Comparison of ENCODE assay signal across 20 mouse cellular contexts in the genomic region with DNA sequence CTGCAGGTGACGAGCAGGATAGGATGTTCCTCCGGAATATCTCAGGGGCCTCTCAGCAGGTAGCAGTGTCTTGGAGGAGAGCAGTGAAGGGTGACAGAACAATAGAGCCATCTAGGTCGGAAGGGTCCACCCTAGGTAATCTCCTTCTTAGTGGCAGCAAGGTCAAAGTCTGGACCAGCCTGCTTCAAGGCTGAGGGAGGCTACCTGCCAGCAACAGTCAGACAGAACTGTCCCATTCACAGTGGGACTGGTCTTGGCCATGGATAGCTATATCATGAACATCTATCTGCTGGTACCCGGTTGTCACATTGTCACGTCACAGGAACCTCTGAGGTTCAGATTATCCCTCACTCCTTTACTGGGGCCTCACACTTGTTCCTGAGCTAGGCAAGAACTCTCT. TPM values are rescaled to one million over a fixed set of nuclear protein-coding genes. Genes with fewer than 3 reads are reported as not detected.
A peak's percentile ranks its signal among the peaks of the same experiment; 100 is the strongest.
DNase-seq lines count a peak whose midpoint lies in the region; ATAC-seq and TF ChIP-seq lines count a peak whose summit lies in the region.
"Had no signal": no experiment of that assay in that cellular context is flagged by ENCODE, and none has a peak within 500 bp of the region (broad histone marks: within the 10 kb centered on the region; RNA-seq: fewer than 3 reads in every experiment).

No protein-coding gene starts in this region.

- no peak for TF ChIP-seq POLR2A in ES-Bruce4 (IDR thresholded peaks at IDR 0.05; ENCODE audit: insufficient read depth, low read length)

- H3K27ac ChIP-seq in intestine, embryonic 14.5 days (ENCODE audit: low read depth), result no peak overlapping the region
- H3K27ac ChIP-seq in intestine, postnatal 0 days (ENCODE audit: low read depth, low read length), result no peak overlapping the region
- H3K27ac ChIP-seq in ES-Bruce4 (ENCODE audit: insufficient read depth, low read length), result no peak overlapping the region
- H3K27ac ChIP-seq in hindbrain, embryonic 13.5 days, result no peak overlapping the region
- H3K27ac ChIP-seq: embryonic facial prominence, embryonic 10.5 days; embryonic facial prominence, embryonic 12.5 days; forebrain, embryonic 13.5 days; forebrain, embryonic 15.5 days had no signal

- no peaks in the 10 kb centered on the region for H3K36me3 ChIP-seq in intestine, embryonic 14.5 days (ENCODE audit: control insufficient read depth, insufficient read depth, low read length)
- no peaks in the 10 kb centered on the region for H3K36me3 ChIP-seq in intestine, postnatal 0 days (ENCODE audit: control insufficient read depth, insufficient read depth)
- H3K36me3 ChIP-seq in ES-Bruce4 (ENCODE audit: control insufficient read depth, insufficient read depth, low read length, poor library complexity, severe bottlenecking), result no peaks in the 10 kb centered on the region
- H3K36me3 ChIP-seq in hindbrain, embryonic 13.5 days, result no peaks in the 10 kb centered on the region
- H3K36me3 ChIP-seq: embryonic facial prominence, embryonic 10.5 days; embryonic facial prominence, embryonic 12.5 days; forebrain, embryonic 15.5 days had no signal

- no peak overlapping the region for H3K4me2 ChIP-seq in intestine, embryonic 14.5 days (ENCODE audit: low read length)
- no peak overlapping the region for H3K4me2 ChIP-seq in intestine, postnatal 0 days (replicated peaks; ENCODE audit: low read depth)
- H3K4me2 ChIP-seq in hindbrain, embryonic 13.5 days, result no peak overlapping the region
- H3K4me2 ChIP-seq: embryonic facial prominence, embryonic 12.5 days; forebrain, embryonic 13.5 days; forebrain, embryonic 15.5 days had no signal

- 0 out of 2 replicates have a peak, but pooled peaks have one; percentile 40 for TF ChIP-seq EP300 in ES-Bruce4 (IDR thresholded peaks at IDR 0.05; ENCODE audit: insufficient read depth, low read depth, low read length)

- H3K27me3 ChIP-seq in intestine, embryonic 14.5 days (replicated peaks; ENCODE audit: control insufficient read depth, insufficient read depth, low read length), result no peaks in the 10 kb centered on the region
- no peaks in the 10 kb centered on the region for H3K27me3 ChIP-seq in intestine, postnatal 0 days (replicated peaks; ENCODE audit: control insufficient read depth, insufficient read depth, low read length)
- H3K27me3 ChIP-seq in ES-Bruce4 (ENCODE audit: control insufficient read depth, insufficient read depth, low read length, poor library complexity, severe bottlenecking), result no peaks in the 10 kb centered on the region
- no peaks in the 10 kb centered on the region for H3K27me3 ChIP-seq in hindbrain, embryonic 13.5 days
- H3K27me3 ChIP-seq: embryonic facial prominence, embryonic 12.5 days; forebrain, embryonic 13.5 days; forebrain, embryonic 15.5 days had no signal

- H3K9me3 ChIP-seq in intestine, embryonic 14.5 days (ENCODE audit: control insufficient read depth, low read length), result no peaks in the 10 kb centered on the region
- H3K9me3 ChIP-seq in intestine, postnatal 0 days (ENCODE audit: control insufficient read depth), result no peaks in the 10 kb centered on the region
- no peaks in the 10 kb centered on the region for H3K9me3 ChIP-seq in ES-Bruce4 (replicated peaks; ENCODE audit: control insufficient read depth, insufficient read depth, low read length, poor library complexity, severe bottlenecking)
- no peaks in the 10 kb centered on the region for H3K9me3 ChIP-seq in hindbrain, embryonic 13.5 days
- H3K9me3 ChIP-seq: embryonic facial prominence, embryonic 10.5 days; embryonic facial prominence, embryonic 12.5 days; forebrain, embryonic 13.5 days; forebrain, embryonic 15.5 days had no signal

- H3K9ac ChIP-seq in intestine, embryonic 14.5 days (ENCODE audit: low read length), result no peak overlapping the region
- no peak overlapping the region for H3K9ac ChIP-seq in intestine, postnatal 0 days (ENCODE audit: low read depth, low read length)
- H3K9ac ChIP-seq in ES-Bruce4 (ENCODE audit: low read depth, poor library complexity, severe bottlenecking), result no peak overlapping the region
- H3K9ac ChIP-seq in hindbrain, embryonic 13.5 days, result no peak overlapping the region
- H3K9ac ChIP-seq: embryonic facial prominence, embryonic 12.5 days; forebrain, embryonic 13.5 days; forebrain, embryonic 15.5 days; forebrain, postnatal 0 days had no signal

- ATAC-seq in intestine, embryonic 14.5 days (replicated peaks; ENCODE audit: low FRiP score, low TSS enrichment, low read depth), result no peak
- no peak for ATAC-seq in intestine, postnatal 0 days
- no peak for ATAC-seq in hindbrain, embryonic 13.5 days (ENCODE audit: low FRiP score)
- ATAC-seq: forebrain, embryonic 13.5 days; forebrain, embryonic 15.5 days; forebrain, postnatal 0 days had no signal

- TF ChIP-seq CTCF in intestine, postnatal 0 days (IDR thresholded peaks at IDR 0.05; ENCODE audit: low read depth), result no peak
- TF ChIP-seq CTCF in ES-Bruce4 (IDR thresholded peaks at IDR 0.05; ENCODE audit: low read depth, low read length), result no peak

- H3K4me3 ChIP-seq in intestine, embryonic 14.5 days (ENCODE audit: low read depth, low read length), result no peak overlapping the region
- H3K4me3 ChIP-seq in intestine, postnatal 0 days (ENCODE audit: low read depth, low read length), result no peak overlapping the region
- no peak overlapping the region for H3K4me3 ChIP-seq in ES-Bruce4 (ENCODE audit: low read depth, low read length)
- H3K4me3 ChIP-seq in hindbrain, embryonic 13.5 days, result no peak overlapping the region
- H3K4me3 ChIP-seq: embryonic facial prominence, embryonic 10.5 days; embryonic facial prominence, embryonic 12.5 days; forebrain, embryonic 13.5 days; forebrain, embryonic 15.5 days had no signal

- peak; percentile 37 for DNase-seq in intestine, embryonic 14.5 days (ENCODE audit: low spot score)
- peak; percentile 64 for DNase-seq in ES-CJ7 (ENCODE audit: low read depth, low spot score)
- DNase-seq in ZHBTc4 (ENCODE audit: low read depth, low spot score), result peak; percentile 54
- no peak for DNase-seq in testis, postnatal 10 days (ENCODE audit: low spot score)
- DNase-seq: adrenal gland, adult 2 months; adrenal gland, postnatal 10 days; adrenal gland, postnatal 25 days; cerebellum, adult 11 months; cerebellum, adult 18-20 months; cerebellum, adult 8-10 months; cerebellum, adult 9-11 months; cerebellum, postnatal 25 days; forebrain, postnatal 0 days had no signal

- WGBS in intestine, embryonic 14.5 days, result 69% methylated on average over 5 of the region's 5 CpGs
- WGBS in intestine, postnatal 0 days, result 54% methylated on average over 5 of the region's 5 CpGs
- 51% methylated on average over 5 of the region's 5 CpGs for WGBS in hindbrain, embryonic 13.5 days

- no peaks in the 10 kb centered on the region for H3K4me1 ChIP-seq in intestine, embryonic 14.5 days (replicated peaks; ENCODE audit: control insufficient read depth, insufficient read depth, low read length)
- no peaks in the 10 kb centered on the region for H3K4me1 ChIP-seq in intestine, postnatal 0 days (replicated peaks; ENCODE audit: control insufficient read depth, insufficient read depth, low read length)
- no peaks in the 10 kb centered on the region for H3K4me1 ChIP-seq in ES-Bruce4 (ENCODE audit: control insufficient read depth, insufficient read depth, low read length)
- H3K4me1 ChIP-seq in hindbrain, embryonic 13.5 days (replicated peaks), result no peaks in the 10 kb centered on the region
- H3K4me1 ChIP-seq: embryonic facial prominence, embryonic 10.5 days; embryonic facial prominence, embryonic 12.5 days; forebrain, embryonic 13.5 days; forebrain, embryonic 15.5 days had no signal

RNA-seq across cellular contexts. Expression of a gene that starts 15.6 kb away (rescaled TPM):
- polyA plus RNA-seq in intestine, embryonic 14.5 days (2014; fragmentation: Nextera tagmentation; extraction: Ambion mirVana), result 51.2 and 59.9 TPM in 2 replicates
- 75.7 and 77.6 TPM in 2 replicates for polyA plus RNA-seq in intestine, postnatal 0 days (2015; fragmentation: Nextera tagmentation; extraction: Ambion mirVana)
- 101 and 108 TPM in 2 replicates for polyA plus RNA-seq in ES-Bruce4 (2011; ENCODE audit: insufficient read depth, insufficient read length, low read depth, missing spikeins)
- polyA plus RNA-seq in hindbrain, embryonic 13.5 days (2015; fragmentation: Nextera tagmentation; extraction: Ambion mirVana), result 213 and 231 TPM in 2 replicates
